Mouse (Mus musculus): ENCODE measurements around the gene Pds5b.
"Not testable (repeated sequence)": the region's sequence is repeated elsewhere in the genome, so short reads cannot be mapped to it uniquely, and the experiment has no call there.

- TF ChIP-seq E2F4 (IDR thresholded peaks at IDR 0.05; ENCODE audit: insufficient read depth); POLR2A (IDR thresholded peaks at IDR 0.05; ENCODE audit: insufficient read length, low read depth); CEBPB (IDR thresholded peaks at IDR 0.05; ENCODE audit: insufficient read depth, poor library complexity, severe bottlenecking); POLR2AphosphoS2 (IDR thresholded peaks at IDR 0.05; ENCODE audit: insufficient read length, low read depth); TCF12 (IDR thresholded peaks at IDR 0.05; ENCODE audit: insufficient read depth, poor library complexity, severe bottlenecking): not testable (repeated sequence)
Observed at GRCm38 (mm10) chr5:150706651-150707050, 33.1 kb downstream of the Pds5b start.
